Mouse (Mus musculus) heart, embryonic 14.5 days (tissue): ENCODE measurements around the gene Aph1b. TPM values are rescaled to one million over a fixed set of nuclear protein-coding genes. Genes with fewer than 3 reads are reported as not detected.

Experiments used
- ATAC-seq: fragments of 200-750 bp; cut with Nextera tagmentation; 2 replicates; pipeline ENCODE4 v1.8.0; 2017; ENCODE audit warnings: low read depth, moderate TSS enrichment; ENCODE audit not compliant: insufficient number of reproducible peaks, insufficient read depth, low FRiP score
- H3K27ac ChIP-seq, 2 experiments: fragments of 200-500 bp in 1 of 2; fragments of 300-500 bp in 1 of 2; sonication (generic) in 1 of 2; replicated peaks in 1 of 2; 2 replicates each; pipeline ENCODE4 v1.5.1; 2012 to 2014; ENCODE audit warnings: low read depth in 2 of 2, low read length in 2 of 2, control low read depth in 1 of 2, mild to moderate bottlenecking in 1 of 2, mixed read lengths in 1 of 2; ENCODE audit not compliant: control insufficient read depth in 1 of 2, insufficient read depth in 1 of 2
- H3K27me3 ChIP-seq: fragments of 300-500 bp; sonication (generic); 2 replicates; pipeline ENCODE4 v1.6.1; 2014; ENCODE audit warnings: mild to moderate bottlenecking, low read length, control low read depth; ENCODE audit not compliant: control insufficient read depth, insufficient read depth
- H3K36me3 ChIP-seq: fragments of 300-500 bp; sonication (generic); 2 replicates; pipeline ENCODE4 v1.6.1; 2014; ENCODE audit warnings: mild to moderate bottlenecking, control low read depth, low read length, mixed read lengths; ENCODE audit not compliant: control insufficient read depth, insufficient read depth
- H3K4me1 ChIP-seq, 2 experiments: fragments of 200-500 bp in 1 of 2; fragments of 300-500 bp in 1 of 2; sonication (generic) in 1 of 2; 2 replicates each; pipeline ENCODE4 v1.6.1; 2012 to 2014; ENCODE audit warnings: low read length in 2 of 2, control low read depth in 1 of 2, mixed read lengths in 1 of 2; ENCODE audit not compliant: control insufficient read depth in 2 of 2, insufficient read depth in 2 of 2
- H3K4me2 ChIP-seq: fragments of 300-500 bp; sonication (generic); 2 replicates; pipeline ENCODE4 v1.6.1; 2014; ENCODE audit warnings: mild to moderate bottlenecking, low read length
- H3K4me3 ChIP-seq, 2 experiments: fragments of 200-500 bp in 1 of 2; fragments of 300-500 bp in 1 of 2; sonication (generic) in 1 of 2; 2 replicates each; pipeline ENCODE4 v1.5.1; 2012 to 2014; ENCODE audit warnings: low read length in 2 of 2, mild to moderate bottlenecking in 2 of 2, control low read depth in 1 of 2, low read depth in 1 of 2, moderate library complexity in 1 of 2; ENCODE audit not compliant: control insufficient read depth in 1 of 2, insufficient read depth in 1 of 2
- H3K9ac ChIP-seq: fragments of 300-500 bp; sonication (generic); 2 replicates; pipeline ENCODE4 v1.6.1; 2014; ENCODE audit warnings: mild to moderate bottlenecking, low read length
- H3K9me3 ChIP-seq: fragments of 300-500 bp; sonication (generic); 2 replicates; pipeline ENCODE4 v1.6.1; 2016; ENCODE audit warnings: low read length, control low read depth; ENCODE audit not compliant: control insufficient read depth
- WGBS: fragments of 180-500 bp; shearing (Covaris S2); extraction: QIAGEN DNeasy Blood & Tissue Kit; methylation state at CpG from one replicate; pipeline ENCODE4 v1.1.7; 2014; 5-methylcytosine and 5-hydroxymethylcytosine counted together
- polyA plus RNA-seq: library from polyadenylated mRNA; unstranded; fragments of >200 nt; fragmentation: Nextera tagmentation; extraction: Ambion mirVana; gene quantifications from 2 replicates; pipeline ENCODE4 v1.2.1, GENCODE M21; 2014

Aph1b gene
- polyA plus RNA-seq, 1 experiment from 2014 or later = 11.0 TPM

DNA sequence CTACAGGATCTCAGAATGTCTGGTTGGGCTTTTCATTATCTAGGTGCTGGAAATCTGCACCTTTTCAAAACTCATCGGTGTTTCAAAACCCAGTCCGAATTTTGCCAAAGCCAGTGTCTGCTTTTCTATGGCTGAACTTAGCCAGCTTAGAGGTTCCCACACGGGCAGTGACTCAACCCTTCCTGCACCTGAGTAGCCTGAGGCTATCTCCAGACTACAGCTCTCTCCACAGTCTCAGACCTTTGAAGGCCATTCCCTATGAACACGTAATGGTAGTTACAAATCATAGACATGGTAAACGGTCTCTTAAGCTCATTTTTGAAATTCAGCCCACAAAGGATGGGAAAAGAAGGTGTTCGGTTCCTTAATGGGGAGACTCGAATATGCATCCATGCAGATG lies 55.8 kb downstream of the Aph1b start:
- H3K4me2 ChIP-seq = no peak overlapping the region
- H3K4me1 ChIP-seq = no peaks in the 10 kb centered on the region
- H3K9me3 ChIP-seq = no peaks in the 10 kb centered on the region
- H3K9ac ChIP-seq = no peak overlapping the region
- no peak overlapping the region for H3K27ac ChIP-seq
- H3K36me3 ChIP-seq = no peaks in the 10 kb centered on the region
- no peak for ATAC-seq
- H3K27me3 ChIP-seq = no peaks in the 10 kb centered on the region
- no peak overlapping the region for H3K4me3 ChIP-seq
- 79% methylated on average over 7 of the region's 7 CpGs for WGBS

- no peak overlapping the region for H3K9ac ChIP-seq
- H3K4me1 ChIP-seq = peaks cover 4 to 12% of the 10 kb centered on the region in 2 experiments; a peak in 3 of 4 replicates
- no peaks in the 10 kb centered on the region for H3K27me3 ChIP-seq
- no peak overlapping the region for H3K27ac ChIP-seq
- WGBS = 100% methylated on average over 2 of the region's 2 CpGs
- no peak for ATAC-seq
- no peaks in the 10 kb centered on the region for H3K36me3 ChIP-seq
- no peaks in the 10 kb centered on the region for H3K9me3 ChIP-seq
- H3K4me3 ChIP-seq = no peak overlapping the region
- no peak overlapping the region for H3K4me2 ChIP-seq
Observed at GRCm38 (mm10) chr9:66736551-66736950, 58.7 kb downstream of the Aph1b start.

DNA sequence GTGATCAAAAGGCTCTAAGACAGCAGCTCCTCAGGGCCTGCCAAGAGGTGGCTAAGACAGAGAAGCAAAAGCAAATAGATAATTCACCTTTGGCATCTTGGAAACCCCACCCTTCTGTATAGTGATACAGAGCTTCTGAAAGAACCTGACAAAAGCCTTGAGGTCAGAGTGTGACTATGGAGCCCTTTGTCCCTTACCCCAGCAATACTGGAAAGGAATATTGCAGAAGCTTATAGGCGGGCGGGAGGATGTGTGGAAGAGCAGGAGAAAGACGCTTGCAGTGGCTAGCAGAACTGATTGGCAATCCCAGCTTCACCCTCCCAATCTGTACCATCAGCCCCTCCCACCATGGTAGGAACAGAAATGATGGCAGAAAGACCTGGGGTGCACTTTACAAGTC lies 59.3 kb downstream of the Aph1b start:
- H3K9me3 ChIP-seq = no peaks in the 10 kb centered on the region
- no peak for ATAC-seq
- 86% methylated on average over 3 of the region's 3 CpGs for WGBS

DNA sequence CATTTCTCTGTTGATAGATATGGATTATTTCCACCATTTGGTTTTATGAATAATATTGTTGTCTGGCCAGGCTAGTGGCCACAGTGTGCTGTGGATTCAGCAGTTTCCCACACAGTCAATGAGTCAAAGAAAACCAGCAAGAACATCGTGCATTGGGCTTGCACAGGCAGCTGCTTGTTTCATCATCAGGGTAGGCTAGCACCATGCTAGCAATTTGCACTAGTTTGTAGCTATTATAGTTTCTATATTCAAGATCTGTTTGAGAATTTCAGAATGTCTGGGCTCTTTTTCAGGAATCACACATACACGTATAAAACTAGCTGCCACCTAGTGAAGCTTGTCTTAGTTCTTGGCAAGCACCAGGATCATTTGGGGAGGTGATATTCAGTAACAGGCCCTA lies 60.2 kb downstream of the Aph1b start:
- 91% methylated on average over 2 of the region's 2 CpGs for WGBS
- no peak overlapping the region for H3K4me3 ChIP-seq
- H3K9me3 ChIP-seq = no peaks in the 10 kb centered on the region
- no peaks in the 10 kb centered on the region for H3K36me3 ChIP-seq
- no peak overlapping the region for H3K9ac ChIP-seq
- H3K27ac ChIP-seq = no peak overlapping the region
- H3K4me2 ChIP-seq = no peak overlapping the region
- H3K4me1 ChIP-seq = peaks cover 7 to 16% of the 10 kb centered on the region in 2 experiments; a peak in 3 of 4 replicates
- no peaks in the 10 kb centered on the region for H3K27me3 ChIP-seq
- no peak for ATAC-seq

More for the DNA sequence above, 59.3 kb downstream of the Aph1b start:
- H3K4me2 ChIP-seq = no peak overlapping the region
- H3K4me1 ChIP-seq = peaks cover 7 to 16% of the 10 kb centered on the region in 2 experiments; a peak in 3 of 4 replicates
- no peak overlapping the region for H3K9ac ChIP-seq
- H3K36me3 ChIP-seq = no peaks in the 10 kb centered on the region
- H3K27me3 ChIP-seq = no peaks in the 10 kb centered on the region
- no peak overlapping the region for H3K4me3 ChIP-seq
- no peak overlapping the region for H3K27ac ChIP-seq

- ATAC-seq = no peak
- Histone ChIP-seq H3K4me2 (no peak overlapping the region), H3K9me3 (no peaks in the 10 kb centered on the region), H3K4me1 (peaks cover 7 to 16% of the 10 kb centered on the region in 2 experiments; a peak in 3 of 4 replicates), H3K36me3 (no peaks in the 10 kb centered on the region), H3K27ac (no peak overlapping the region), H3K4me3 (no peak overlapping the region), H3K9ac (no peak overlapping the region), H3K27me3 (no peaks in the 10 kb centered on the region)
- 89% methylated on average over 6 of the region's 6 CpGs for WGBS
Observed at GRCm38 (mm10) chr9:66734568-66734967, 60.7 kb downstream of the Aph1b start.

DNA sequence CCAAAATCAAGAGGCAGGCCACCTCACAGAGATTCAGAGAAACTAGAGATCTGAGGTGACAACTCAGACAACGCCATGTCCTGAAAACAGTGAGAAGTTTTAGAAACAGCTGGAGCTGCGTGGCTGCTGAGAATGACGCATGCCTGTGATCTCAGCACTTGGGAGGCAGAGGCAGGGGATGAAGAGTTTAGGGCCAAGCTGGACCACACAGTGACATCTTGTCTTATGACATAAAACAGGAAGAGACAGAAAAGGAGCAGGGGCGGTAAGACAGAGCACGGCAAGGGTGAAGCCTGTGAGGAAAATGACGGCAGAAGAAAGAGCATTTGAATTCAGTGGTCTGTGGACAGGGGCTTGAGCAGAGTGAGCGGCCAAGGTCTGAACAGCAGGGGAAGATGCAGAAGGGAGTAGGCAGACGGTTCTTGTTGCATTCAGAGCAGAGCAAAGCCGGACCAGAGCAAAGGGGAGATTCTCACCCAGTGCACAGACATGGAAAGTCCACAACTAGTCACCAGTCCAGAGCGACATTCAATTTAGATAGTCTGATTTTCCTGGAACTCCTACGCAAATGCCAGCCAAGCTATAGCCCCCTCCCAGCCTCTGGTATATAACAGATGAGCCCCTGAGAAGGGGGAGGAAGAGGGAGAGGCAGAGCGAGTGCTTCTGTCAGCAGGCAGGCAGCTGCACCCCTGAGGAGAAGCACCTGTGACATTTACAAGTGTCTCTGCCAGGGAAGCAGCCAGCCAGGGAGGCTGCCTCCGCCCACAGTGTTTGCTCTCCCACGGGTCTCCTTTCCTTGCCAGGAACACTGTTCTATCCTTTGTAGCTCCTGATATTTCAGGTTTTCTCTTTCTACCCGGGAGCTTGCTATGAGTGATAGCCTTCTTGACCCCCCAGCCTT lies 62.2 kb downstream of the Aph1b start:
- no peak overlapping the region for H3K4me3 ChIP-seq
- no peak overlapping the region for H3K9ac ChIP-seq
- no peaks in the 10 kb centered on the region for H3K27me3 ChIP-seq
- H3K27ac ChIP-seq = no peak overlapping the region
- H3K4me1 ChIP-seq = peaks cover 7 to 16% of the 10 kb centered on the region in 2 experiments; a peak in 3 of 4 replicates
- no peak for ATAC-seq
- H3K4me2 ChIP-seq = 0 out of 2 replicates have a peak overlapping the region, but pooled peaks have one; percentile 11
- H3K9me3 ChIP-seq = no peaks in the 10 kb centered on the region
- 17% methylated on average over 15 of the region's 15 CpGs for WGBS
- no peaks in the 10 kb centered on the region for H3K36me3 ChIP-seq

GRCm38 (mm10) chr9:66731284-66731683 lies 64.0 kb downstream of the Aph1b start:
- Histone ChIP-seq H3K9ac (no peak overlapping the region), H3K4me3 (no peak overlapping the region), H3K27me3 (no peaks in the 10 kb centered on the region), H3K27ac (no peak overlapping the region), H3K36me3 (no peaks in the 10 kb centered on the region), H3K4me1 (peaks cover 7 to 16% of the 10 kb centered on the region in 2 experiments; a peak in 3 of 4 replicates), H3K9me3 (no peaks in the 10 kb centered on the region), H3K4me2 (no peak overlapping the region)
- WGBS = 36% methylated on average over 7 of the region's 7 CpGs
- ATAC-seq = no peak
